Mouse (Mus musculus): ENCODE measurements around the gene Inpp4b. TPM values are rescaled to one million over a fixed set of nuclear protein-coding genes. Genes with fewer than 3 reads are reported as not detected.

The Inpp4b gene
- polyA plus RNA-seq, 1 experiment from 2014 or later: 4.6 TPM

GRCm38 (mm10) chr8:81780166-81780565 lies 437.8 kb downstream of the Inpp4b start:
- H3K4me2 ChIP-seq (replicated peaks; ENCODE audit: low read depth): no peak overlapping the region
- no peak overlapping the region for H3K9ac ChIP-seq (ENCODE audit: low read depth, low read length)
- H3K4me3 ChIP-seq (ENCODE audit: low read depth, low read length): no peak overlapping the region
- H3K9me3 ChIP-seq (ENCODE audit: control insufficient read depth): no peaks in the 10 kb centered on the region
- WGBS: 91% methylated on average over 6 of the region's 6 CpGs
- no peak for ATAC-seq
- no peaks in the 10 kb centered on the region for H3K36me3 ChIP-seq (ENCODE audit: control insufficient read depth, insufficient read depth)
- no peaks in the 10 kb centered on the region for H3K27me3 ChIP-seq (replicated peaks; ENCODE audit: control insufficient read depth, insufficient read depth, low read length)
- no peak for TF ChIP-seq CTCF (IDR thresholded peaks at IDR 0.05; ENCODE audit: low read depth)
- no peaks in the 10 kb centered on the region for H3K4me1 ChIP-seq (replicated peaks; ENCODE audit: control insufficient read depth, insufficient read depth, low read length)
- no peak overlapping the region for H3K27ac ChIP-seq (ENCODE audit: low read depth, low read length)

GRCm38 (mm10) chr8:81780921-81781675 lies 438.7 kb downstream of the Inpp4b start:
- no peak overlapping the region for H3K4me2 ChIP-seq (replicated peaks; ENCODE audit: low read depth)
- no peak overlapping the region for H3K4me3 ChIP-seq (ENCODE audit: low read depth, low read length)
- H3K9ac ChIP-seq (ENCODE audit: low read depth, low read length): no peak overlapping the region
- no peaks in the 10 kb centered on the region for H3K4me1 ChIP-seq (replicated peaks; ENCODE audit: control insufficient read depth, insufficient read depth, low read length)
- no peak for ATAC-seq
- no peaks in the 10 kb centered on the region for H3K9me3 ChIP-seq (ENCODE audit: control insufficient read depth)
- WGBS: 83% methylated on average over 2 of the region's 2 CpGs
- H3K27ac ChIP-seq (ENCODE audit: low read depth, low read length): no peak overlapping the region
- no peak for TF ChIP-seq CTCF (IDR thresholded peaks at IDR 0.05; ENCODE audit: low read depth)
- no peaks in the 10 kb centered on the region for H3K36me3 ChIP-seq (ENCODE audit: control insufficient read depth, insufficient read depth)
- H3K27me3 ChIP-seq (replicated peaks; ENCODE audit: control insufficient read depth, insufficient read depth, low read length): no peaks in the 10 kb centered on the region

- no peak overlapping the region for H3K4me3 ChIP-seq (ENCODE audit: low read depth, low read length)
- no peaks in the 10 kb centered on the region for H3K4me1 ChIP-seq (replicated peaks; ENCODE audit: control insufficient read depth, insufficient read depth, low read length)
- ATAC-seq: no peak
- no peak overlapping the region for H3K4me2 ChIP-seq (replicated peaks; ENCODE audit: low read depth)
- WGBS: 85% methylated on average over 4 of the region's 4 CpGs
- TF ChIP-seq CTCF (IDR thresholded peaks at IDR 0.05; ENCODE audit: low read depth): no peak
- no peaks in the 10 kb centered on the region for H3K27me3 ChIP-seq (replicated peaks; ENCODE audit: control insufficient read depth, insufficient read depth, low read length)
- H3K36me3 ChIP-seq (ENCODE audit: control insufficient read depth, insufficient read depth): no peaks in the 10 kb centered on the region
- H3K27ac ChIP-seq (ENCODE audit: low read depth, low read length): no peak overlapping the region
- no peak overlapping the region for H3K9ac ChIP-seq (ENCODE audit: low read depth, low read length)
- H3K9me3 ChIP-seq (ENCODE audit: control insufficient read depth): no peaks in the 10 kb centered on the region
Measured at GRCm38 (mm10) chr8:81782781-81783180, 440.4 kb downstream of the Inpp4b start.

DNA sequence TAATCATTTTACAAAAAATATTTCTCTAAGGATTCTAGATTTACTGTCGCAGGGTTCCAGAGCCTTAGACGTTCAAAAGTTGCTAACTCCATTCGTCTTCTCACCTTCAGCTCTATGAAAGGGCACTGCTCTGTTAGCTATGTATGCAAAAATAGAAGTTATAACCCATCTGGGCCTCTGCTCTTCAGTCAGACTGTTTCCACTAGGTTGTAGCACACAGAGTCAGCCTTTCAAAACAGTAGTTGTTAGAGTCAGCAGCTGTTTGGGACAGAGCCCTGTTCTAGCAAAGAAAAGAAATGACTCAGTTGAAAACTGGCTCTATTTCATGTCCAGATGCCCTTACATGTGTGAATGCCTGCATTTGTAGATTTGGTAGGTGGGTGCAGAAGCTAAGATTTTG lies 442.4 kb downstream of the Inpp4b start:
- 85% methylated on average over 3 of the region's 3 CpGs for WGBS
- Histone ChIP-seq H3K9ac (ENCODE audit: low read depth, low read length) (no peak overlapping the region), H3K27ac (ENCODE audit: low read depth, low read length) (no peak overlapping the region), H3K4me3 (ENCODE audit: low read depth, low read length) (no peak overlapping the region), H3K4me1 (replicated peaks; ENCODE audit: control insufficient read depth, insufficient read depth, low read length) (no peaks in the 10 kb centered on the region), H3K9me3 (ENCODE audit: control insufficient read depth) (no peaks in the 10 kb centered on the region), H3K4me2 (replicated peaks; ENCODE audit: low read depth) (no peak overlapping the region), H3K27me3 (replicated peaks; ENCODE audit: control insufficient read depth, insufficient read depth, low read length) (no peaks in the 10 kb centered on the region), H3K36me3 (ENCODE audit: control insufficient read depth, insufficient read depth) (no peaks in the 10 kb centered on the region)
- no peak for TF ChIP-seq CTCF (IDR thresholded peaks at IDR 0.05; ENCODE audit: low read depth)
- ATAC-seq: no peak

DNA sequence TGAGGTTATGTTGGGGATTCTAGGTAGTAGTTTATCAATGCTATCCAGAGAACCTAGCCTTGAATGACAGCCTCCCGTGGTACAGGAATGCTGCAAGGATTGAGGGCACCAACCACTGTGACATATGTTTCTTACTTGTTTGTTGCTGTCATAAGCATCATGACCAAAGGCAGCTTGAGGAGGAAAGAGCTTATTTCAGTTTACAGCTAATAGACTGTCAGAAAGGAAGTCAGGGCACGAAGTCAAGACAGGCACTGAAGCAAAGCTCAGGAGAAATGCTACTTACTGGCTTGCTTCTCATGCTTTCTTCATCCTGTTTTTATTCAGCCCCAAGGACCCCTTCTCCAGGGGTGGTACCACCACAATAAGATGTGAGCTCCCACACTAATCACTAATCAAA lies 446.1 kb downstream of the Inpp4b start:
- WGBS: 70% methylated on average over 2 of the region's 2 CpGs

DNA sequence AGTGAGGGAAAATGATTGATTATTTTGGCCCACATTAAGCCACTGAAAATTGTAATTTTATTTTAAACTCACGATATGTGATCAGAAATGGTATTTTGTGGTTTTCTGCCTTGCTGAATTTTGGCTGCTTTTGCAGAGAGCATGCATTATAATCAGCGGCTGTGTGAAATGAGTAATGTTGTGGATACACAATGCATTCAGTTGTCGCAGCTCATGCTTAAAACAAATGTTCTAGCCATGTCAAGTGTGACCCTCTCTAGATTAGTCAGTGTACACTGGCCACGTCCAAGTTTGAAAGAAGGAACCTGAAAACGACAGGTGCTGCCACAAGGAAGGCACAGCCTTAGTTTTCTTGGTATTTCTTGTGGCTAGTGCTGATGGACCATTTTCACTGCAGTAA lies 450.3 kb downstream of the Inpp4b start:
- Histone ChIP-seq H3K9ac (ENCODE audit: low read depth, low read length) (no peak overlapping the region), H3K4me3 (ENCODE audit: low read depth, low read length) (no peak overlapping the region), H3K4me2 (replicated peaks; ENCODE audit: low read depth) (no peak overlapping the region), H3K36me3 (ENCODE audit: control insufficient read depth, insufficient read depth) (no peaks in the 10 kb centered on the region), H3K27ac (ENCODE audit: low read depth, low read length) (no peak overlapping the region), H3K4me1 (replicated peaks; ENCODE audit: control insufficient read depth, insufficient read depth, low read length) (no peaks in the 10 kb centered on the region), H3K9me3 (ENCODE audit: control insufficient read depth) (no peaks in the 10 kb centered on the region), H3K27me3 (replicated peaks; ENCODE audit: control insufficient read depth, insufficient read depth, low read length) (no peaks in the 10 kb centered on the region)
- no peak for ATAC-seq
- WGBS: 67% methylated on average over 5 of the region's 5 CpGs
- no peak for TF ChIP-seq CTCF (IDR thresholded peaks at IDR 0.05; ENCODE audit: low read depth)

More for the DNA sequence above, 446.1 kb downstream of the Inpp4b start:
- Histone ChIP-seq H3K4me1 (replicated peaks; ENCODE audit: control insufficient read depth, insufficient read depth, low read length) (no peaks in the 10 kb centered on the region), H3K4me2 (replicated peaks; ENCODE audit: low read depth) (no peak overlapping the region), H3K36me3 (ENCODE audit: control insufficient read depth, insufficient read depth) (no peaks in the 10 kb centered on the region), H3K9ac (ENCODE audit: low read depth, low read length) (no peak overlapping the region), H3K4me3 (ENCODE audit: low read depth, low read length) (no peak overlapping the region), H3K27me3 (replicated peaks; ENCODE audit: control insufficient read depth, insufficient read depth, low read length) (no peaks in the 10 kb centered on the region), H3K27ac (ENCODE audit: low read depth, low read length) (no peak overlapping the region), H3K9me3 (ENCODE audit: control insufficient read depth) (no peaks in the 10 kb centered on the region)
- ATAC-seq: no peak
- no peak for TF ChIP-seq CTCF (IDR thresholded peaks at IDR 0.05; ENCODE audit: low read depth)

All from intestine, postnatal 0 days (tissue).